Mouse (Mus musculus) lung, postnatal 36 days (tissue): Measurements from ENCODE around the gene Fam198b.
"Not testable (repeated sequence)": the region's sequence is repeated elsewhere in the genome, so short reads cannot be mapped to it uniquely, and the experiment has no call there.

Experiments
- DNase-seq: peaks from one replicate; pipeline ENCODE4 v3.0.0; 2022; ENCODE audit warnings: mixed read lengths

Gene Fam198b

GRCm38 (mm10) chr3:79928409-79928808 lies 44.1 kb downstream of the Fam198b start:
- no peak for DNase-seq

- DNase-seq: no peak
Measured at GRCm38 (mm10) chr3:79930141-79930744, 45.9 kb downstream of the Fam198b start.

- DNase-seq: peak; percentile 66
Measured at GRCm38 (mm10) chr3:79936213-79936612, 51.9 kb downstream of the Fam198b start.

GRCm38 (mm10) chr3:79936730-79937447 lies 52.6 kb downstream of the Fam198b start:
- DNase-seq: no peak

- peak; percentile 72 for DNase-seq
Measured at GRCm38 (mm10) chr3:79947736-79948135, 63.4 kb downstream of the Fam198b start.

GRCm38 (mm10) chr3:79948151-79948550 lies 63.8 kb downstream of the Fam198b start:
- no peak for DNase-seq

- peak; percentile 47 for DNase-seq
Measured at GRCm38 (mm10) chr3:79953164-79953759, 68.9 kb downstream of the Fam198b start.

- DNase-seq: no peak
Measured at GRCm38 (mm10) chr3:79955262-79955661, 70.9 kb downstream of the Fam198b start.

- no peak for DNase-seq
Measured at GRCm38 (mm10) chr3:79956792-79957191, 72.5 kb downstream of the Fam198b start.

GRCm38 (mm10) chr3:79957752-79958151 lies 73.4 kb downstream of the Fam198b start:
- DNase-seq: no peak

- no peak for DNase-seq
Measured at GRCm38 (mm10) chr3:79966709-79967108, 82.4 kb downstream of the Fam198b start.

GRCm38 (mm10) chr3:79967346-79967745 lies 83.0 kb downstream of the Fam198b start:
- DNase-seq: no peak

- DNase-seq: no peak
Measured at GRCm38 (mm10) chr3:79968426-79968825, 84.1 kb downstream of the Fam198b start.

- DNase-seq: not testable (repeated sequence)
Measured at GRCm38 (mm10) chr3:79969536-79969935, 85.2 kb downstream of the Fam198b start.

GRCm38 (mm10) chr3:79970070-79970469 lies 85.7 kb downstream of the Fam198b start:
- DNase-seq: no peak

GRCm38 (mm10) chr3:79970498-79970897 lies 86.2 kb downstream of the Fam198b start:
- no peak for DNase-seq

- no peak for DNase-seq
Measured at GRCm38 (mm10) chr3:79971542-79971941, 87.2 kb downstream of the Fam198b start.

- DNase-seq: peak; percentile 35
Measured at GRCm38 (mm10) chr3:79976786-79977185, 92.5 kb downstream of the Fam198b start.

GRCm38 (mm10) chr3:79977656-79978450 lies 93.5 kb downstream of the Fam198b start:
- peak; percentile 59 for DNase-seq

- DNase-seq: no peak
Measured at GRCm38 (mm10) chr3:79980714-79981113, 96.4 kb downstream of the Fam198b start.

GRCm38 (mm10) chr3:79983961-79984419 lies 99.7 kb downstream of the Fam198b start:
- DNase-seq: no peak

GRCm38 (mm10) chr3:79984542-79984941 lies 100.2 kb downstream of the Fam198b start:
- DNase-seq: peak; percentile 54

- DNase-seq: no peak
Measured at GRCm38 (mm10) chr3:79989250-79989649, 104.9 kb downstream of the Fam198b start.
